Mouse (Mus musculus) right cerebral cortex, postnatal 25 days (tissue): ENCODE measurements at regions not wholly inside any gene's neighbourhood (a gene's known extent, or its start where the extent isn't known, plus 50 kb on each side); places are given as distances from the start of the nearest gene placed in this dataset.
"Not testable (repeated sequence)": the region's sequence is repeated elsewhere in the genome, so short reads cannot be mapped to it uniquely, and the experiment has no call there.

ENCODE experiments used
- DNase-seq: peaks from one replicate; pipeline ENCODE4 v3.0.0; 2022

DNA sequence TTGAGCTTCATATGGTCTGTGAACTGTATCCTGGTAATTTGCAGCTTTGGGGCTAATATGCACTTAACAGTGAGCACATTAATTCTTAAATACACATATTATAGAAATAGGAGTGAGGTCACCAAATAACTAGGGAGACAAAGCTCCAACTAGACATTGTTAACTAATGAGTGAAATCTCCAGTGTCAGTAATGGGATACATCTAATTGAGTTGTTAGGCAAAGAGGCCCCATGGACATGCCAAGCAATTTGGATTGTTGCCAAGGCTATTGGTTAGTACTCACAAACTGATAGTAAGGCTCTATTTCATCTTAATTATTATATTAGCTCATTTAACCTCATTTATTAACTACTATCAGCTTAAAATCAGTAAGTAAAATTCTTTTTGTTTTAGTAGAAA, 698.5 kb downstream of the Triml1 start:
- DNase-seq, result no peak

DNA sequence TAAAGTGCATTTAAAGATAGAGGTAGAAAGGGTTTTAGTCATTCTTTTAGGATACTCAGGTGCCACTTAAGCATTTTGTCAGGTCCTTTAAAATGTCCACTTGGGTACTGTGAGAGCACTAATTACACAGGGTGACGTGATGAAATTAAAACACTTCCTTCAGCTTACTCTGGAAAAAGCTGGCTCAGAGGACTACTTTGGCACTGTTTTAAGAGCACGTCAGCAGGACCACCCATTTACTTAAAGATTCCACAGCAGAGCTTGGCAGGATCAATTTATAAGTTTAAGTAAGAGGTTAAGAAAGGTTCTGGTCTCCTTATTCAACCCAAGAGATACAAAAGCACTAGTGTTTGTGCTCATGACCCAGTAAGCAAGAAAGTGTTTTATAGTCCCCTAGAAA, 738.7 kb downstream of the Triml1 start:
- DNase-seq, result no peak

DNA sequence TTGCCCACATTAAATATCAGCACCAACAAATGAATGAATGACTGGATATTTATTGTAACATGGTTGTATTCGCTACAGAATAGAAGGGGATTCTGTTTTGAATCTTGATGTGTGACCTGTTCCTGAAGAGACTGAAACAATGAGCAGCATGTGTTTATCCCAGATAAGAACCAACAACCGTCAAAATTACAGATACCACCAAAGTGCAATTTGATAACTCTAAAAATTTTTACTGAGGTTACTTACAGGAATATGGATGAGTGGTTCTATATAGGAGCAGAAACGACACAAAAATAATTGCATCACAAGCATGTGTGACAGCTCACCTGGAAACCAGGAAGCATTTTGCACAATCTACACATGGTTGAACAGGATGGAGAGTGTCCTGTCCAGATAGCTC, 744.4 kb downstream of the Triml1 start:
- DNase-seq, result no peak

DNA sequence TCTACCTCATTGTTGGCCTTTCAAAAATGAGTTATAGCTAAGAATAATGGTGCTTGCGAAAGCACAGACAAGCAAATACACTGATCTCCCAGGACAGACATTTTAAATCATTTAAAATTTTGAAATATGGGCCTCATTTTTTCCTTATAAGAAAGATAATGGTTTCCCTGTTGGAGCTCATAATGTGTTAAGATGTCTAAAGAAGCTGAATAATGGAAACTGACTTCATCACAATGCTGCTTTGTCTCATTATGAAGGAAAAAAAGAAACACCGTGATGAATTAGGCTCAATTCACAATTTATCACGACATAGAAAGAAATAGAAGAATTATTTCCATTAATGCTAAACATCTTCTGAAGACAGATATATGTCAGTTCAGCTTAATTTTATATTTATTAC, 752.5 kb downstream of the Triml1 start:
- no peak for DNase-seq

DNA sequence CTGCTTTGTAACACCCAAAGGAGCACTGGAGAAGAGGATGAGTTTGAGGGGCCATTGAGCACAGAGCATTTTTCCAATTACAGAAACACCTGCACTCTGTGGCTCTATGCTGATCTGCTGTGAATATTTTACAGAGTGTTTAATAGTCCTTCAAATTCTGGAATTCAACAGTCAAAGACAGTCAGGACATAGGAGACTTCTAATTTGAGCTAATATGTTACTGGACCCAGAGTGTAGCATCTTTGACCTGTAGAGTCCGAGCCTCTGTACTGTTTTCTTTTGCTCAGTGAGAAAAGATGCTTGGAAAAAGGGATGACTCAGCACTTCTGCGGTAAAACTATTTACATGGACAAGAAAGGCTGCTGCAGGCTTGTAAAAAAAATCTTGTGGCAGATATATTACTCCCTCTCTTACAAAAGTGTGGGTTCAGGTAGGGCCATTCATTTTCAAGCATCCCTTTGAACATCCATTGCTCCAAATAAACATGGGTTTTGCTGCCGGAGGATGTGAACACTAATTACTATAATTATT, 793.1 kb downstream of the Triml1 start:
- DNase-seq, result no peak

DNA sequence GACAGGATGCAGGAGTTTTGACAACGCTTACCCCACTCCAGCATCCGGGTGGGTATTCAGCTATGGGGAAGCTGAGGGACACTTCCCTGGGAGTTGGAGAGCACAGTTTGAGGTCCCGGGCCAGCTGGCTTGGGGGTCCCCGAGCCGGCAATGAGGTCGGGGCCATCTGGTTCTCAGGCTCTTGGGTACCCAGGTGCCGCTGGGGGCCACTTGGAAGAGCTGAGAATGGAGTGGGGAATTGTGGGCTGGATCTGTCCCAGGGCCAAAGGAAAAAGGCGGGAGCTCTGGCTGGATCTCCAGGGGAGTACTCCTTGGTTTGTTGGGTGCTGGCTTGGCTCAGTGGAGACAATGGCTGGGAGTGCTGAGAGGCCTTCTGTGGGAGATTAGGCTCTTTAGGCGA, 806.6 kb downstream of the Triml1 start:
- no peak for DNase-seq

DNA sequence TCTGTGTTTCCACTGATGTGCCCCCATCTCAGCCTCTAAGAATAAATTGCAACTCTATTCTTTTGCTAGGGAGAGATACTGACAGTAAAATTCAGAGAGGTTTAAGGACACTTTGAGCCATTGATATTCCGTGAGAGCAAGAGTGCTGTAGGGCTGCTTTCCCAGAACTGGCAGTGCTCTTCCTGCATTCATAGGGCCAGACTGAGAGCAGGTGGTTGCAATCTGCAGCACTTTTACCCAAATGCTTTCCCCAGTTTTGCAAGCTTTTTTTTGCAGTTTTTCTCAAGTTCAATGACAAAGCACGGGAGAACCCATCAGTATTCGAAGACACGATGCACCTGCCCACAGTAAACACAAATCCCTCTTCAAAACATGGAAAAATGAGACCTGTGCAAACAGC, 816.6 kb downstream of the Triml1 start:
- no peak for DNase-seq

DNA sequence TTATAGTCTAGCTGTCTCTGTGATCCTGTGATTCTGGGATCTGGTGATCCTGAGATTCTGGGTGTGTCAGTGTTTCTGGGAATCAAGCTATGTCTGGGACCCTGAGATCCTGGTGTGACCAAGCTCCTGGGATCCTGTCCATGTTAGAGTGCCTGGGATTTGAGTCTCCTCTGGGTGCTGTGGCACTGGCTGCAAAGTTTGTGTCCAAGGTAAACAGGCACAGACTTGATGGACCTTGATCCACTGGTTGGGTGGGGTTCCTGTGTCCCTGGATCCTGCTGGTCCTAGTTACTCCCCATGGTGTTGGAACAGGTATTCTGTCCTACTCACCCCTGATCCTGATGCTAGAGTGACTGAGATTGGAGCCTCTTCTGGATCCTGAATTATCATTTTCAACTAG, 818.4 kb downstream of the Triml1 start:
- DNase-seq, result no peak

DNA sequence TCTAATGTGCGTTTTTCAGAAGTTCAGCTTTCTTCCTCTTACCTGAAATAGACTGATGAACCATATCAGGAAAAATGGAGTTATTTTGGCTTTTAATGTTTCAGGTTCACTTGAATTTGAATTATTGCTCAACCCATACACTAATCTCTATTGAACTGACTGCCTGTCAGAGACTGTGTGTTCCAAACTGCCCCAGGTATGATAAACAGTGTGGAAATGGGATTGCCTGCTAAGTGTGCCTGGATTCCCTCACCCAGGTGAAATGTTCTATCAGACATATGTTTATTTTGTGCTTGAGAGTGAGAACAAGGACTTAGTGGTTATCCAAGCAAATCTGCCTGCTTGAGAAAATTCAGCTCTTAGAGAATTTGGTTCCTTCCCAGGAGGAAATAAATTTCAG, 830.2 kb downstream of the Triml1 start:
- no peak for DNase-seq

DNA sequence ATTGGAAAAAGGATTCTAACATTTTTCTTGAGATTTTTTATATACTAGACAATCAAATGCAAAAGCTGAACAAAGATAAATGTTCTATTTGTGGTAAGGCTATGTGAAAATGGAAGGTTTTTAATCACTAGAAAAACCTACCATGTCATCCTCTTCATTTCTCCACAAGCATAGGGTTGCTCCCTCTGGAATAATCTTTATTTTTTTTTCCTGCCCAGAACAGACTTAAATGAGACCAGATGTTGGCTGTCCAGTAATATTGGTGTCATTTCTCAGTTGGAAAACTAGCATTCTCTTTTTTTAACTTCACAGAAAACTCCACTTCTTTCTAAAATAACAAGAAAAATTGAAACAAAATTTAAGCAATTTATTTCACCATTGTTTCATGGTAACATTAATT, 849.9 kb downstream of the Triml1 start:
- no peak for DNase-seq

DNA sequence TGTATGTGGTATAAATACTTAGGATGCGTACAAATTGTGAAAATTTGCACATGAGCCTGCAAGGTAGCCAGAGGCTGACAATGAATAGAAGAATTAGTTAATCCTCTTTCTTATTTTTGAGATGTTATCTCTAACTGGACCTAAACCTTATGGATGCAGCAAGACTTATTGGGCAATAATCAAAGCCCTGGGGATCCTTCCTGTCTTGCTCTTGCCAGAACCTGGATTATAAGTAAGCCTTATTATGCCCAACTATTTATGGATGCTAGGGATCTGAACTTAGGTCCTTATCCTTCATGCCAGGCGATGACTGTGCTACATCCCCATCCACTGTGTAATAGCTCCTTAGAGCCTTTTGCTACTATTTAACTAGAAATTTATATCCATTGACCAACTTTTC, 859.3 kb downstream of the Triml1 start:
- DNase-seq, result no peak

DNA sequence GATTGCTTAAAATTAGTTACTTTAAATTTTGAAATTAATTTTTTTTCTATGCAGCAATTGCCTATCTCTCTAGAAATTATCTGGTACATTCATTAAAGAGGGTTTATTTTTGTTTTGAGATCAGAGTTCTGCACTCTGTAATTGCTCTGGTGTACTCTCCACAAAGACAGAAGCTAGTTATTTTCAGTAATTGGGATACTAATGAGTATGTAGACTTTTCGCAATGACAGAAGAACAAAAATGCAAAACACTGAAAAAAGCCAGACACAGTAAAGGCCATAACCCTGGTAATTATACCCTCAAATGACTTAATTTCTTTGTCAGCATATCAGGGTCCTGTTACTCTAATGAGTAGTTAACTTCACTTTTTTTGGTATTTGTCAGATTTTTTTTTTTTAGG, 836.5 kb upstream of the Frg1 start:
- no peak for DNase-seq

DNA sequence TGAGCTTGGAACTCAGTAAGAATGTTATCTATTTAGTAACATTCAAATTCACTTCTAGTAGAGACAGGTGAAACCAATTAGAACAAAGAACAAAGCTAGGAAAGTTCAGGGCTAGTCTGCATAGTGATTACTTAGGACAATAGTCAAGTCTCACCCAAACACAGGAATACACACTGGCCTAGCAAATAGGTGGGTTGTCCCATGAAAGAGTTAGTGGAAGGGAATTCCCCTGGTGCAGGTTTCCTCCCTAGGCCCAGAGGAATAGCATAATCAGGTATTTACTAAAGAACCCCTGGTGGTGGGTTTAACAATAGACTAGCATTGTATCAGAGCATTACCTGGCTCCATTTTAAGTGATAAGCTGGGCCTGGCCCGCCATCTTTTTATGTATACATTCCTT, 825.4 kb upstream of the Frg1 start:
- not testable (repeated sequence) for DNase-seq

DNA sequence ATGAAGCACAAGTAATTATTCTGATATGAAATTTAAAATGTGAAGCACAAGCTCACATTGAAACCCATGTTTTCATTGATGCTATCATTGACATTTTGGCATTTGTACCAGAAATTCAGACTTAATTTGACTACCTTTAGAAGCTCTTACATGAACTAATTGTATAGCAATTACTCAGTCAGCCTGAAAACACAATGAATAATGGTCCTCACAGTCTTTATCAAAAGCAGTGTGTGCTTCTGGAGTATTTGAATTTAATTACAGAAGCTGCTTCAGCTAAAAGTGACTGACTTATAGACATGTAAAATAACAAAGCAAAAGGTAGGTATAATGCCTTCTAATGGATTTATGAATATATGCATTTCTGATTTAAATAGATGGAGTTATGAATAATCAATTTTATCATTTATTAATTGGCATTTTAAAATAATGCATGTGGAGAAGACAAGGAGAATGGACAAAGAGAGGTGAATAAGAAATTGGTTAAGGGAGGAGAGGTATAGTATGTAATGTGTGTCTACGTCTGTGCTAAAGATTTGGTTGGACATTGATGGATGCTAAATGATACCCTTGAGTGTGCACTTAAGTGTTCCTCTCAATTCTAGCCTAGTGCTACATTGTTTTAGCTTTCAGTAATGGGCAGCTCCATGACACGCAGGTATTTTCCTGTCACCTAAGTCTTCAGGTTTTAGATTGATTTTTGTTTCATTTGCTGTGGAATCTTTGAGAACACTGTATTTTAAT, 803.2 kb upstream of the Frg1 start:
- DNase-seq, result no peak

DNA sequence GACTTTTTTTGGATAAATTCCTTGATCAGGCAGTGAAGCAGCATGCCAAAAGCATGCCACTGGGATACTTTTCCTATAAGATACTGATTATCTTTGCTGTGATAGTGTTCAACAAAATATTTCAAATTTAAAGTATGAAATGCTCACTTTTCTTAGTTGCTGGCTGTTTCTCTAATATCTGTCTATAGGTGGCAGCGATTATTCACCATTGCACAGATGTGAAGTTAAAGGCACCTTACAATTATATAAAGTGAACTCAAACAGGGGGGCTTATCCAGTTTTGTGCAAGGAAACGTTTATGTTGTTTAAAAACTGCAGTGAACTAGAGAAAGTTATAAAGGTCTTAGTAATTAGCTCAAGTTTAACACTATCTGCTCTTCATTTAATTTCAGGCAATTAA, 794.1 kb upstream of the Frg1 start:
- no peak for DNase-seq

DNA sequence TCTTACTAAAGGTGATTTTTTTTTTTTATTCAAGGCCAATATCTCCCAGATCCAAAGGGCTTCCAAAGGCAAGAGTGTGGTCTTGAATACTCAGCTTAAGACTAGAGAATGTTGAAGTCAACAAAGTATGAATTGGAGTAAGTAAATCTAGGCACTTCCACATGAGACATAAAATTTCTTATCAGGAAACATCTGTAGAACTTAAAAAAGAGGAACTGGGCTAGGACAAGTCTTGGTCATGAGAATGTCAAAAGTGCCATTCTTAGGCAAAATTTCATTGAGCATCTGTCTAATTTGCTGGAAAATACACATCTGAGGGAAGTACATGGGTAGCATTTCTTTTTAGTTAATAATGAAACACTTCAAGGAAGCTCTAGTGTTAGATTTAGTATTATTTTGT, 793.1 kb upstream of the Frg1 start:
- no peak for DNase-seq

DNA sequence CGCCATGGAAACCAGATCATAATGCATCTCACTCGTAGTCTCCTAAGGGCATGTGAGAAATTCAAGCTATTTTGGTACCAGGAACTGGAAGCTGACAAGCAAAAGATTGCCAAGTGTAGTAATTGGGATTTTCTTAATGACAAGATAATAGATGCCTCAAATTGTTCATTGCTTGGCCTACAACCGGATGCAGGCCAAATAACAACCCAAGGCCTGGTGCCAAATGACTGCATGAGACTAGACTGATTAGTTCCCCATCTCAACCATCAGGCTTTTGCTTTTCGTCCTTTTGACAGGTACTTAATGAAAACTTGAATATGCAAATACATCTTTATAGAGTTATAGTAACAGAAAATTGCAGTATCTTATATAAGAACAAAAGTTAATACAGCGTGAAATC, 780.4 kb upstream of the Frg1 start:
- no peak for DNase-seq

DNA sequence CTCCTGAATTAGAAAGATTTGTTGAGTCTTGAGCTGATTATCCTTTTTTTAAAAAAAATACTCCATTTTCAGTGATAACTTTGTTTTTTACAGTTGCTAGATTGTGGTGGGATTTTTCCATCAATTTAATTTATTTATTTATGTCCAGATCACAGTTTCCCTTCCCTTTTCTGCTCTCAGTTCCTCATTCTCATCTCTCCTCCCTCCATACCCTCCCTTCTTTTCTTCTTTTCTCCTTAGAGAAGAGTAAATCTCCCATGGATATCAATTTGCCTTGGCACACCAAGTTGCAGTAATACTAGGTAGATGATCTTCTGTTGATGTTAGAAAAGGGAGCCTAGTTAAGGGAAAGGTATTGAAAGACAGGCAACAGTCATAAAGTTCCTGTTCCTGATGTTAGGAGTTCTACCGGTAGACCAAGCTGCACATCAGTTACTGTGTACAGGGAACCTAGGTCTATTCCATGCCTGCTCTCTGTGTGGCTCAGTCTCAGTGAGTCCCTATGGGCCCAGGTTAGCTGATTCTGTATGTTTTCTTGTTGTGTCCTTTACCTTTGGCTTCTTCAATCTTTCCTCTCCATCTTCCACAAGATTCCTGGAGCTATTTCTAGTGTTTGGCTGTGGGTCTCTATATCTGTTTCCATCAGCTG, 777.2 kb upstream of the Frg1 start:
- no peak for DNase-seq

DNA sequence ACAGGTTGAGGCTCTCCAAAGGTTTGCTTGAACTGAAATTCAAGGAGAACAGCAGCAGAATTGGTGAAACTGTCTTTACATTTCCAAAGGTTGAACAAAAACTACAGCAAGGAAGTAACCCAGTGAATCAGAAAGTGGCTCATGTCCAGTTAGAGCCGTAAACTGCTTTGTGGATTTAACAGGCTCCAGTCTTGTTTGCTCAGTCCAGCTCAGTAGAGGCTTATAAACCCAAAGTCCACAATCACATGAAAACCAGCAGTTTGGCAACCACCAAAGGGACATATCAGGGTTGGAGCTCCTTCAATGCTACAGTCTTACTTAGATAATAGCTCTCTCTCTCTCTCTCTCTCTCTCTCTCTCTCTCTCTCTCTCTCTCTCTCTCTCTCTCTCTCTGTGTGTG, 770.2 kb upstream of the Frg1 start:
- DNase-seq, result no peak

DNA sequence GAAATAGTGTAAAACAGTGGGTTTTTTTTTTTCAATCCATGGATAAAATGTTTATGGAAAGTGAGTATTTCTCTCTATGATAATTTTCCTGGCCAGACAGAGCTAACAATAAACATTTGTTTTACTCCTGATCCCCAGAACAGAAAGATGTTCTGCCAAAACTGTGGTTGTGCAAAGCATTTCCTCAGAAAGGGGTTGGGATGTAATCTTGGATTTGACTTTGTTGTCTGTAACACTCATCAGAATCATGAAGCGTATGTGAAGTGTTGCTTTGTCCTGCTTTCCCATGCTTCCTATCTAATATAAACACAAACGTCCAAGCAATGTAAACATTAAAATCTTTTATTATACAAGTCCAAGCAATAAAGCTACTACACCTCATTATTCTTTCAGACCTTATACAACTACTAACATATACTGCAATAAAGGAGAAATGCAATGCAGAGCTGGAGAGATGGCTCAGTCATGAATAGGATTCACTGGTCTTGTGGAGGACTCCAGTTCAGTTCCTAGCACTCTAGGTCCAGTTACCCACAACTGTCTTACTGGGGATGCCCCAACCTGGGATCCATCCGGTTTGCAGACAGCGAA, 766.5 kb upstream of the Frg1 start:
- no peak for DNase-seq

DNA sequence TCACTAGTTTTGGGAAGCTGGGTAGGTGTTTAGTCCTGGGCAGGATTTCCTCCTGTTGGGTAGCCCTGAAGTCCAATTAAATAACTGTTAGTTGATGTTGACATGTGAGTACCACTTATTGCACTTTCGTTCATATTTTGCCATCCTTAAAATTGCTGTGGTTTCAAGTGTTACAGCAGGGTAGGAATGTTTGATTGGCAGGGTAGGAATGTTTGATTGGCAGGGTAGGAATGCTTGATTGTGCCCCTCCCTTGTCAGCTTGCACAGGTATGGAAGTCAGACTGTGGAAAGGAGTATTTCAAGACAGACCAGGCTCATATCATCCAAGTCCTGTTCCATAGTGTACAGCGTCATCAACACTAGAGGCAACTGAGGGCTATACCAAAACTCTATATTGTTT, 745.6 kb upstream of the Frg1 start:
- DNase-seq, result no peak

DNA sequence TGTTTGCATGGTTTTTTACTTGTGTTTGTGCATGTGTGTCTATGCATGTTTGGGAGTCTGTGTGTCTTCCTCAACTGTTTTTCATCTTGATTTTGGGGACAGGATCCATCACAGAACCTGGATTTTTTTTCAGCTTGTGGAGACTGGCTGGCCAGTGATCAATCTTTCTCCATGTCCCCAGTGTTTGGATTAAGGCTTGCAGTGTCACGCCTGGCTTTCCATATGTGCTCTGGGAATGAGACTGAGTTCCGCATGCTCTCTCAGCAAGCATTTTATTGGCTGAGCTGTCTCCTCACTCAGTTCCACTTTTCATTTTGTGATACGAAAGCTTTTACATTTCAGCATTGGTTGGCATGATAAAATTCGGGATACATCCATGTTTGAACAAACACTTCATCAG, 740.1 kb upstream of the Frg1 start:
- DNase-seq, result no peak

DNA sequence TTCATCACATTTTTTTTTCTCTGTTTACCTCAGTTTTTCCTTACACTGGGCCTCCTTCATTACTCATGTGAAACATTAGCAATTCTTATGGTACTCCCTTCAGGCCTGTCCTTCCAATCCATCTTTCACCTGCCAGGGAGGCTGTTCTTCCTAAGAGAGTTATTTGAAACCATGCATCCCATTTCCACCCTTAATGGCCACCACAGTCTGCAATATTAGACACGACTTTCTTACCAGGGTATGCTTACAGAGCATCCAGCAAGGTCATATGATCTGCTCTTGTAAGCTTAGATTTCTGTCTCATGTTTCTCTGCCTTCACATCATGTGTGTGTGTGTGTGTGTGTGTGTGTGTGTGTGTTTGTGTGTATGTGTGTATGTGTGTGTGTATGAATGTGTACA, 739.7 kb upstream of the Frg1 start:
- no peak for DNase-seq

DNA sequence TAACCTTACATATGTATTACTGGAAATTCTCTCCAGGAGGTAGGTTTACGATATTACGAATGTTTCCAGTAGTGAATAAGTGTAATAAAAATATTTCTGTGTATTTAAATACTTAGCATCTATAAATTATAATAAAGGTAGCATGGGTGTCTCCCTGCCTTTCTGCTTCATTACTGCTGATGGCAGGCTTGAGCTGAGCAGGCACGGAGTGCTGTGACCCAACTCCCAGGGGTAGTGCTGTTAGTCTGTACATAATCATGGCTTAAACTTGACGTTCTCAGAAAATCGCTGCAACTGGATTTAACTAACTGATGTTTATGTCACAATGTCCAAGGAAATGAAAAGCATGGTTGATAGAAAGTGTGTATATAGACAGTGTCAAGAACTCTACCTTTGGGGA, 727.8 kb upstream of the Frg1 start:
- DNase-seq, result no peak

DNA sequence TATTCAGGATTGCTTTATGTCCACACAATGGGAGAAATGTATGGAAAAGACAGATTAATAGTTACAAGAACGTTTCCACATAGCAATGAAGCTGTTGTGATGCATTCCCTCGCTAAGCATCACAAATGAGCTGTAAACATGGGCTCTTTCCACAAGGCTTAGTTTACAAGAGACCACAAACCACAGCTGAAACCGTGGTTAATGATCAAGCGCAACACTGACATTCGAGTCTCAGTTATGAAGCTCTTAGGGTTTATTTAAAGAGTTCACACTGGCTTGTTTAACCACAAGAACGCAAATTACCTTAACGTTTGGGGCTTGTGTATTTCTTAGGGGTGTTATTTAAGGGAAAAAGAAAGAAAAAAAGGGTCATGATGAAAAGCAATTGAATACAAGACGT, 727.3 kb upstream of the Frg1 start:
- no peak for DNase-seq
